ENCODE assay signal across 39 mouse cellular contexts in the genomic region with DNA sequence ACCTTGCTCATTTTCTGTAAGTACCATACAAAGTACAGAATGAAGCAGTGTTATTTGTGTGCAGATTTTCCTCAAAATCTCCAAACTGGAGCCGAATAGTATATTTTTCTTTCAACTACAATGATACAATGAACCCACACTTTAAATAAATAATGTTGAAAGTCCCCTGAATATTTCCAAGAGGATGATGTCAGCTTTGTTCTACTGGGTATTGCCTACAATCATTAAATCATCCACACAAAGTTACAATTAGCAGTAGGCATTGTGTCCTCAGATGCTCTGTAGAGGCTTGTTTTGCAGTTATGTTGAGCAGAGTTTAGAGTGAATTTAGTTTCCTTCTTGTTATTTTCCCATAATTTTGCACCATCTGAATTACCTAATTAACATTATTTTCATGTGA. TPM values are rescaled to one million over a fixed set of nuclear protein-coding genes. Genes with fewer than 3 reads are reported as not detected.
"Had no signal": no experiment of that assay in that cellular context is flagged by ENCODE, and none has a peak within 500 bp of the region (broad histone marks: within the 10 kb centered on the region; RNA-seq: fewer than 3 reads in every experiment).

A gene (minus strand): TSS at position 101 of the 400 bp plus-strand sequence.

- H3K27ac ChIP-seq: embryonic facial prominence, embryonic 10.5 days; embryonic facial prominence, embryonic 12.5 days; embryonic facial prominence, embryonic 13.5 days; embryonic facial prominence, embryonic 15.5 days; forebrain, embryonic 10.5 days; forebrain, embryonic 12.5 days; forebrain, embryonic 13.5 days; forebrain, embryonic 15.5 days; gastrocnemius, adult 2 months; heart, adult 2 months; heart, embryonic 10.5 days had no signal

- H3K36me3 ChIP-seq: embryonic facial prominence, embryonic 10.5 days; embryonic facial prominence, embryonic 12.5 days; embryonic facial prominence, embryonic 13.5 days; embryonic facial prominence, embryonic 15.5 days; forebrain, embryonic 10.5 days; forebrain, embryonic 12.5 days; forebrain, embryonic 15.5 days; heart, embryonic 10.5 days had no signal

- H3K27me3 ChIP-seq: embryonic facial prominence, embryonic 12.5 days; embryonic facial prominence, embryonic 13.5 days; embryonic facial prominence, embryonic 15.5 days; forebrain, embryonic 12.5 days; forebrain, embryonic 13.5 days; forebrain, embryonic 15.5 days had no signal

- H3K9me3 ChIP-seq: embryonic facial prominence, embryonic 10.5 days; embryonic facial prominence, embryonic 12.5 days; embryonic facial prominence, embryonic 13.5 days; embryonic facial prominence, embryonic 15.5 days; forebrain, embryonic 10.5 days; forebrain, embryonic 12.5 days; forebrain, embryonic 13.5 days; forebrain, embryonic 15.5 days; heart, embryonic 10.5 days had no signal

- H3K4me1 ChIP-seq: embryonic facial prominence, embryonic 10.5 days; embryonic facial prominence, embryonic 12.5 days; embryonic facial prominence, embryonic 13.5 days; embryonic facial prominence, embryonic 15.5 days; forebrain, embryonic 10.5 days; forebrain, embryonic 12.5 days; forebrain, embryonic 13.5 days; forebrain, embryonic 15.5 days; heart, embryonic 10.5 days had no signal

- DNase-seq: cerebellum, adult 9-11 months; cerebellum, postnatal 10 days; cerebellum, postnatal 14 days; cerebellum, postnatal 25 days; cerebellum, postnatal 36 days; embryo, embryonic 11 days; forebrain, postnatal 0 days; gastrocnemius, adult 2 months; gastrocnemius, postnatal 10 days; gastrocnemius, postnatal 14 days; gastrocnemius, postnatal 25 days; gastrocnemius, postnatal 36 days; heart, adult 11 months; heart, adult 18-20 months; heart, adult 2 months had no signal

- H3K4me3 ChIP-seq: embryonic facial prominence, embryonic 10.5 days; embryonic facial prominence, embryonic 12.5 days; embryonic facial prominence, embryonic 13.5 days; embryonic facial prominence, embryonic 15.5 days; erythroblast, embryonic 14.5 days; forebrain, embryonic 10.5 days; forebrain, embryonic 12.5 days; forebrain, embryonic 13.5 days; forebrain, embryonic 15.5 days; gastrocnemius, adult 2 months; heart, adult 2 months; heart, embryonic 10.5 days had no signal

- H3K9ac ChIP-seq: embryonic facial prominence, embryonic 12.5 days; embryonic facial prominence, embryonic 13.5 days; embryonic facial prominence, embryonic 15.5 days; forebrain, embryonic 12.5 days; forebrain, embryonic 13.5 days; forebrain, embryonic 15.5 days; forebrain, postnatal 0 days had no signal

RNA-seq across cellular contexts. Expression of the gene that starts here (rescaled TPM):
- total RNA-seq: common myeloid progenitor, adult 5-6 weeks; forebrain, postnatal 0 days; gastrocnemius, adult 18-20 months; gastrocnemius, adult 2 months; gastrocnemius, adult 8-10 months; gastrocnemius, postnatal 10 days; gastrocnemius, postnatal 14 days; gastrocnemius, postnatal 25 days; gastrocnemius, postnatal 36 days; gastrocnemius, postnatal 4 days; granulocyte monocyte progenitor cell, adult 5-6 weeks; heart, adult 18-20 months; heart, adult 2 months; heart, adult 8-10 months had no signal
- polyA plus RNA-seq: cortical plate, adult 2 months; embryonic facial prominence, embryonic 10.5 days; embryonic facial prominence, embryonic 11.5 days; embryonic facial prominence, embryonic 12.5 days; embryonic facial prominence, embryonic 13.5 days; embryonic facial prominence, embryonic 14.5 days; erythroblast, embryonic 14.5 days; forebrain, embryonic 10.5 days; forebrain, embryonic 11.5 days; forebrain, embryonic 12.5 days; forebrain, embryonic 13.5 days; forebrain, embryonic 14.5 days; forebrain, embryonic 15.5 days; forebrain, embryonic 16.5 days; forebrain, postnatal 0 days; frontal cortex, adult 2 months; gonadal fat pad, adult 2 months; heart, adult 2 months; heart, embryonic 10.5 days had no signal
